Mouse (Mus musculus) kidney, adult 2 months (tissue): ENCODE results near the gene Echdc3. TPM values are rescaled to one million over a fixed set of nuclear protein-coding genes. Genes with fewer than 3 reads are reported as not detected.

Experiments
- DNase-seq: peaks from one replicate; pipeline ENCODE4 v3.0.0; 2021
- H3K27ac ChIP-seq: fragments of 200-500 bp; 2 replicates; pipeline ENCODE4 v1.5.1; 2012; ENCODE audit warnings: low read depth, low read length, control low read depth, inconsistent platforms; ENCODE audit not compliant: insufficient read depth
- H3K27me3 ChIP-seq: fragments of 200-500 bp; replicated peaks from 2 replicates; pipeline ENCODE4 v1.6.1; 2012; ENCODE audit warnings: mild to moderate bottlenecking, moderate library complexity, low read length, inconsistent platforms; ENCODE audit not compliant: control insufficient read depth, insufficient read depth
- H3K36me3 ChIP-seq: fragments of 200-500 bp; 2 replicates; pipeline ENCODE4 v1.6.1; 2012; ENCODE audit warnings: mild to moderate bottlenecking, moderate library complexity, low read length, inconsistent platforms; ENCODE audit not compliant: control insufficient read depth, insufficient read depth
- H3K4me1 ChIP-seq: fragments of 200-500 bp; 2 replicates; pipeline ENCODE4 v1.6.1; 2011; ENCODE audit warnings: low read length; ENCODE audit not compliant: control insufficient read depth, insufficient read depth
- H3K4me3 ChIP-seq: fragments of 200-500 bp; 2 replicates; pipeline ENCODE4 v1.5.1; 2011; ENCODE audit warnings: mild to moderate bottlenecking, low read depth, low read length, control low read depth; ENCODE audit not compliant: insufficient read depth
- CTCF ChIP-seq: fragments of 200-500 bp; conservative IDR thresholded peaks from 2 replicates; pipeline ENCODE4 v1.5.1; 2011; ENCODE audit warnings: low read depth, mild to moderate bottlenecking, control low read depth, low read length, moderate library complexity, mixed read lengths; ENCODE audit not compliant: insufficient read depth, insufficient read length
- POLR2A ChIP-seq: fragments of 200-500 bp; IDR thresholded peaks from one replicate; pipeline ENCODE4 v1.6.1; 2011; ENCODE audit warnings: low read depth, low read length, control low read depth
- WGBS: fragments of 180-500 bp; shearing (Covaris S2); methylation state at CpG from one replicate; pipeline ENCODE4 v1.1.7; 2018; 5-methylcytosine and 5-hydroxymethylcytosine counted together
- polyA plus RNA-seq: library from polyadenylated mRNA; depleted of rRNA; stranded (reverse); fragments of >200 nt; gene quantifications from 2 replicates; pipeline ENCODE4 v1.2.3, GENCODE M21; 2012; rRNA removed

Echdc3 gene
- polyA plus RNA-seq, 1 experiment = 67.9 TPM

DNA sequence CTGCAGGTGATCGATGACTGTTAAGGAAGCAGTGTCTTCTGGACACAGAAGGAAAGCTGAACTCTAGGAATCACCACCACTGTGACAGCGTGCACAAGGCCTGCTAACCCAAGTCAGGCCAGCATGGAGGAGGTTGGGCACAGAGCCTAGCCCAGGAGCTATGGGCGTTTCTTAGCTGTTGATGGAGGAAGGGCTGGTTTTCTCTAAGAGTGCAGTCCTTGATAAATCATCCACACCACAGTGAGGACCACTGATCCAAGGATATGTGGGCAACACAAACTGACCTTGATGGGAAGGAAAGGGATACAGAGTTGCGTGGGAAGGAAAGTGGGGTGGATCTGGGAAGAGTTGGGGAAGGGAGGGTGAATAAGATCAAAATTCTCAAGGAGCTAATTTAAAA lies 55.6 kb downstream of the Echdc3 start:
- TF ChIP-seq POLR2A = no peak
- no peak for TF ChIP-seq CTCF
- Histone ChIP-seq H3K36me3 (no peaks in the 10 kb centered on the region), H3K4me1 (no peaks in the 10 kb centered on the region)

DNA sequence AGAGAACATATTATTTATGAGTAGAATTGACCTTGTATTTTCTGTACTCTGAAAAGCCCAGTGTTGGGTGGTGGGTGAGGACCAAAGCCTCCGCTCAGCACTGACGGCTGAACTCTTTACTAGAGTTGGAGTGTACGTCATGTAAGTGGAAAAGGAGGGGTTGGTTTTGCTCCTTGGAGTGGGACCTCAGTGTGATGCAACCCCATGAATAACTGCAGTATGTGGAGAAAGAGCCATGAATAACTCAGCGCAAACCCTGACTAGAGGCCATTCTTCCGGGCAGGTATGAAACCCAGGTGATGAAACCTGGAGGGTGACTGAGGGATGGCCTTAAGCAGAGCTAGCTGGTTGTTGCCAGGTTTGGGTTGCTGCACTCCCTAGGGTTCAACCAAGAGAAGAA lies 63.0 kb downstream of the Echdc3 start:
- 92% methylated on average over 5 of the region's 5 CpGs for WGBS
- H3K27me3 ChIP-seq = no peaks in the 10 kb centered on the region

More for the DNA sequence above, 55.6 kb downstream of the Echdc3 start:
- Histone ChIP-seq H3K27ac (no peak overlapping the region), H3K27me3 (no peaks in the 10 kb centered on the region), H3K4me3 (no peak overlapping the region)
- DNase-seq = no peak
- 79% methylated on average over 4 of the region's 4 CpGs for WGBS

DNA sequence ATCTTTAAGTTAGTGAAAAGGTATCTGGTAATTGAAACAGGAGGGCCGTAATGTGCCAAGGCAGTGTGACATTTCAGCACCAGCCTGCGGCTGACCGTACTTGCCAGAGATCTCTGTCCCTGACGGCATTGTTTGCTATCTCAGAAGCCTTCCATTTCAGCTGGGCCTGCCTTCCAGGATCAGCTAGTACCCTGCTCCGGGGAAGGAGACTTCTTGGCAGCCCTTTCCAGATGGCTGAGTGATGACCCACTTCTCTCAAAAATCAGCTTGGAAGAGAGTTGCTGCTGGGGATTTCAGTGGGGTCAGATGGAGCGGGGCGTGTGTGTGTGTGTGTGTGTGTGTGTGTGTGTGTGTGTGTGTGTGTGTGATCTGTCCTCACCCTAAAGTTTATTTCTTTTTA lies 65.9 kb downstream of the Echdc3 start:
- TF ChIP-seq CTCF = no peak
- no peak for TF ChIP-seq POLR2A
- Histone ChIP-seq H3K27ac (no peak overlapping the region), H3K4me1 (0 out of 2 replicates have a peak, but pooled peaks cover 2% of the 10 kb centered on the region), H3K27me3 (no peaks in the 10 kb centered on the region), H3K4me3 (no peak overlapping the region), H3K36me3 (no peaks in the 10 kb centered on the region)
- no peak for DNase-seq
- 74% methylated on average over 7 of the region's 7 CpGs for WGBS

More for the DNA sequence above, 63.0 kb downstream of the Echdc3 start:
- TF ChIP-seq POLR2A (no peak), CTCF (no peak)
- Histone ChIP-seq H3K36me3 (no peaks in the 10 kb centered on the region), H3K27ac (no peak overlapping the region), H3K4me3 (no peak overlapping the region), H3K4me1 (0 out of 2 replicates have a peak, but pooled peaks cover 2% of the 10 kb centered on the region)
- no peak for DNase-seq

DNA sequence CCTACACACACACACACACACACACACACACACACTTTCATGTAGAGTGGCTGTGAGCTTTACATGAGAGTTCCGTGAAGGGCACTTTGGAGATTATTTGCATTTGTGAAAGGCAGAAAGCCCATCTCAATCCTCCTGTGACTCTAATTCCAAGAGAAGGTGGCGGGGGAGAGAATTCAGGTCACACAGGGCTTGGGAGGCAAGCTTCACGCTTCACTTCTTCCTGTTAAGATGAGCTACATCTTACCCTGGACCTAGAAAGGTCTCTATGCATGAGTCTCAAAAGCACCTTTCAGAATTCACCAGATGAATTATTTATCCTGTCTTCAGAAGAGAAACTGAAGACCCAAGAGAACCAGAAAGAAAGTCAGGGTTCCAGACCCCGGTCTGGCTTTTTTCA lies 66.6 kb downstream of the Echdc3 start:
- TF ChIP-seq POLR2A (no peak), CTCF (no peak)
- 54% methylated on average over 4 of the region's 4 CpGs for WGBS
- H3K4me3 ChIP-seq = no peak overlapping the region

DNA sequence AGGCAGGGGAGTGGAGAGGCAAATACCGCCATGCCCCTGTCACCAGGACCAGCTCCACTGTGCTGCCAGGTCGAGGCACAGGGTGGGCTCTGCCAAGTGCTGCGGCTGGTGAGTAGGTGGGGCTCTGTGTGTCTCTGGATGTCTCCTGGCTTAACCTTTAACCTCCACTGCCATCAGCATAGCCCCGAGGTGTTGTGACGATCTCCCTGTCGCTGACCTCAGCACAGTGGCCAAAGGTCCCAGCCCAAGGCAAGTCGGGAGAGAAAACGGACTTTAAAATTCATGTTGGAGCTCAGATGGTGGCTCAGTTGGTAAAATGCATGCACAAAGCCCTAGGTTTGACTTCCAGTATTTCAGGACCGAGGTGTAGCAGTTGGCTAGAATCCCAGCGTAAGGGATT lies 67.2 kb downstream of the Echdc3 start:
- Histone ChIP-seq H3K27me3 (no peaks in the 10 kb centered on the region), H3K27ac (no peak overlapping the region), H3K4me1 (0 out of 2 replicates have a peak, but pooled peaks cover 2% of the 10 kb centered on the region), H3K4me3 (no peak overlapping the region), H3K36me3 (no peaks in the 10 kb centered on the region)
- no peak for TF ChIP-seq POLR2A
- TF ChIP-seq CTCF = no peak
- WGBS = 46% methylated on average over 10 of the region's 10 CpGs
- DNase-seq = no peak

More for the DNA sequence above, 66.6 kb downstream of the Echdc3 start:
- no peak for DNase-seq
- Histone ChIP-seq H3K36me3 (no peaks in the 10 kb centered on the region), H3K4me1 (0 out of 2 replicates have a peak, but pooled peaks cover 2% of the 10 kb centered on the region), H3K27ac (no peak overlapping the region), H3K27me3 (no peaks in the 10 kb centered on the region)

DNA sequence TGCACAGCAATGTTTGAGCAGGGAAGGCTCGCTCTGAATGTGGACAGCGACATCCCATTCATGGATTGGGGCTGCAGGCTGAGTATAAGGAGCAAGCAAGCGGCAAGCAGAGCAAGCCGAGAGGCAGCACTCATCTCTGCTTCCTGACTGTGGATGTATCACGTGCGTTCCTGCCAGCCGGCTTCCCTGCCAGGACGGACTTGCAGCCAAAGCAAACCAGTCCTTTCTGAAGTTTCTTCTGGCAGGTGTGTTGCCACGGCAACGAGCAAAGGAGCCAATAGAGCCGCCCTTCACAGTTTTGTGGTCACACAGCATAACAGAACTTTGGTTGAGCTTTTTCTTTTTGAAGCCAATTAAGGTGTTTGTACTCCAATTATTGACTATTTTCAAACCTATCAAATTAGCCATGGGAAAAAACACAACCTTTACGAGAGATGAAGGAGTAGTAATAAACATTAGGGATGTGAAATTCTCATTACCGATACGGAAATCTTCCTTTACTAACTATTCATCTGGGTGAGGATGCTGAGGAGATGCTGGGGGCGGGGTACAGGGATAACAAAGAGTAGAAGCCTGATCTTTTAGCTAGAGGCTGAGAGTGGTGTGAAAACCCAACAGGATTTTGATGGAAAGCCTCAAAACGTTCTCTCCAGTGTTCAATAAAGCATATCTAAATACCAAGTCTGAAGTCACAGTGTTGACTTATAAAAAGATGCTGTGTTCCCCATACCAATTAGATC lies 69.7 kb downstream of the Echdc3 start:
- DNase-seq = peak; percentile 48
- H3K27ac ChIP-seq = no peak overlapping the region
- H3K27me3 ChIP-seq = no peaks in the 10 kb centered on the region
- 73% methylated on average over 16 of the region's 16 CpGs for WGBS
- 0 out of 2 replicates have a peak, but pooled peaks cover 2% of the 10 kb centered on the region for H3K4me1 ChIP-seq
- no peak for TF ChIP-seq POLR2A
- TF ChIP-seq CTCF = no peak
- H3K4me3 ChIP-seq = no peak overlapping the region
- H3K36me3 ChIP-seq = no peaks in the 10 kb centered on the region

DNA sequence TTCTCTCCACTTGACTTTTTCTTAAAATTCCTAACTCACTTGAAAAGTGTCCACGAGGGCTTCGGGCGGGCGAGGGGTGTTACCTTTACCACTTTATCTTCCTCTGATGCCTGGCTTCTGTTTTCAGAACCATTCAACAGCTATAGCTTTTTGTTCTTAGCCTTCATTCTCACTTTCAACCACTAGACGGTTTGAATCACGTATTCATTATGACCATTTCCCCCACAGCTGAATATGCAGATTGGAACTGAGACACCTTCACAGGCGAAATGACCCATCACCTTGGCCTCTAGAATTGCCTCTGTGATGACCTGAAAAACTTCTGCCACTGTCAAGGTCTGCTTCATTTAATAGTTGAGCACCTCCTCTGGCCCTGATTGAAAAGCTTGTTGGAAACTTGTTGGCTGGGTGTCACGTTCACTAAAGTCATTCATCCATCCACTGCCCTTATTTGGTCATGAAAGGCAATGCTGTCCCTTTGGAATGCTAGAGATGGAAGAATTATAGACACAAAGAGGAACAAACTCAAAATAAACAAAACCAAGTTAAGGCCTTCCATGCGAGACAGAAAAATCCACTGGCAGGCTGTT lies 72.2 kb downstream of the Echdc3 start:
- peak; percentile 45 for DNase-seq
- TF ChIP-seq CTCF (no peak), POLR2A (no peak)
- Histone ChIP-seq H3K27me3 (no peaks in the 10 kb centered on the region), H3K4me3 (no peak overlapping the region), H3K27ac (peak overlapping the region; percentile 59; the same call in 1 of the 2 replicates), H3K4me1 (0 out of 2 replicates have a peak, but pooled peaks cover 2% of the 10 kb centered on the region), H3K36me3 (no peaks in the 10 kb centered on the region)
- WGBS = 54% methylated on average over 9 of the region's 9 CpGs

Other genes starting within 250 kb of the Echdc3 start
- gene Proser2, start 82.8 kb downstream of the Echdc3 start, polyA plus RNA-seq = 7.8 and 7.9 TPM in 2 replicates
- gene Usp6nl, start 109.6 kb upstream of the Echdc3 start, polyA plus RNA-seq = 8.9 and 9.1 TPM in 2 replicates